Mouse (Mus musculus): Measurements from ENCODE around the gene Ier2. TPM values are rescaled to one million over a fixed set of nuclear protein-coding genes. Genes with fewer than 3 reads are reported as not detected.

Gene Ier2
- 10 to 100 TPM in 1 of 2 experiments, 1 to 10 TPM in 1; 9.5 to 12.5 TPM for total RNA-seq (2021)
- long read RNA-seq, experiment 1, transcript Ier2-201 (1 exons, 1,522 nt), result major isoform, 36 of 36 reads
- long read RNA-seq, experiment 1, partial matches to known transcripts, result 0 of 36 reads
- long read RNA-seq, experiment 1, other reads (novel, unspliced or antisense), result 0 of 36 reads
- long read RNA-seq, experiment 2, transcript Ier2-201 (1 exons, 1,522 nt), result major isoform, 34 of 34 reads
- long read RNA-seq, experiment 2, partial matches to known transcripts, result 0 of 34 reads
- long read RNA-seq, experiment 2, other reads (novel, unspliced or antisense), result 0 of 34 reads

GRCm38 (mm10) chr8:84662581-84663065, at the start of gene Ier2:
Ier2 (minus strand) TSS chr8:84662852.
- DNase-seq (ENCODE audit: low spot score in 2 of 2), result peak; percentile 94 to 97

DNA sequence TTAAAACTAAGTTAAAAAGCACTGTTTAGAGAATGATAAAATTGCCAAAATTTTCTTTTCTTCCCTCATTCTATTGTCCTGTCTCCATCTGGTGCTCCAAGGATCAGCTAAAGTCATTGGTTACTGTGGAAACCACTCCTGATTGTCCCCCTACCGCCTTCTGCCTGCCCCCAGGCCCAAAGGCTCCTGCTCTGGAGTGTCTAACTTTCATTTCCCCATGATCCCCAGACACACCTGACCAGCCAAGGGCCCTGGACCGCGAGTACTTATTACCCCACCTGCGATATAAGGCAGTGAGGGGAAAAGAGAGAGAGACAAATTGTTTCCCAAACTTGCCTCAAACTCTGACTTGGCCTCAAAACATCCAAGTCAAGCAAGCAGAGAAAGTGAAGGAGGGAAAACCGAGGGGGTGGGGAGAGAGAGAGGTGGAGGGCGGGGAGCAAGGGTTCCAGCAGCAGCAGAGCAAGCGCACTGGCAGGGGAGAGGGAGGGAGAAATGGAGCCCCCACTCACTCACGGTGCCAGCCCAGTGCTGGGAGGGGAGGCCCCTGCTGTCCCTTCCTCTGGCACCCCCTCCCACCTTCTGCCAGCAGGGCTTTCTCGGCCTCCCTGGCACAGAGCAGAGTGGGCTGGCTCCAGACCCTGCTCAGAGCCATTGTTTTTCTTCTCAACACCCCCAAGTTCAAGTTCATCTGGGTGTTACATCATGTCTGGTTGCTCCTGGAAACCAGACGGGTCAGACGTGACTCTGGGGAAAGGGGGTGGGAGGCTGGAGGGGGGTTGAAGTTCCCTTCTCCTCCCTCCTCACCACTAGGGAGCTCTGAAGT, 49.5 kb upstream of the Ier2 start:
- DNase-seq (ENCODE audit: low spot score in 2 of 2), result peak; percentile 75 to 80

DNA sequence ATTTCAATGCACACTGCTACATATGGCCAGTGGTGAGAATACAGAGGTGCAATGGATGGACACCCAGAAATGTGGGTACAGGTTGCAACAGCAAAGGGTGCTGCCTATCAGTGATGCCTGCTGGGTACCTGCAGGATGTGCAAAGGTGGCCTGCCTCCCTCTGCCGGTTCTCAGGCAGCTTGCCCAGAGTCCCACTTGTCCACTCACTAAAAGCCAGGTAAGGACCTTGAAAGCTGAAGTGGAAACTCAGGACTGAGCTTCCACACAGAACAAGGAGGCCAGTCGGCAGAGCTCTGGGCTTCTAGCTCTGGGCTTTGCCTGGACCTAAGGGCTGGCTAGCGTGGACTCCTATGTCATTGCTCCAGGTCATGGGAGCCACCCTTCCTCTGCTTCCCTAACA, 48.7 kb upstream of the Ier2 start:
- no peak for DNase-seq (ENCODE audit: low spot score in 2 of 2)

DNA sequence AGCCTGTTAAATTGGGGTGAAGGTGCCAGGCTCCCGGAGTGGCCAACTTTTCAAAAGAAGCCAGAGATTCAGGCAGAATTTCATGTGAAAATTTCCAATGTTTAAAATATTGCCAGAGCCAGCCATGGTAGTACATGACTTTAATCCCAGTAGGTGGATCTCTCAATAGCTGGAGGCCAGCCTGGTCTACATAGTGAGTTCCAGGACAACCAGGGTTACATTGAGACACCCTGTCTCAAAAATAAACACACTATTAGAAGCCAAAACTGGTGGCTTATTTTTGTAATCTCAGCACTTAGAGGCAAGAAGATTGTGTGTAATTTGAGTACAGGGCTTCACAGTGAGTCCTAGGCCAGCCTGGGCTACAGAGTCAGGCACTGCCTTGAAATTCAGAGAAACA, 47.3 kb upstream of the Ier2 start:
- DNase-seq (ENCODE audit: low spot score in 2 of 2), result no peak

DNA sequence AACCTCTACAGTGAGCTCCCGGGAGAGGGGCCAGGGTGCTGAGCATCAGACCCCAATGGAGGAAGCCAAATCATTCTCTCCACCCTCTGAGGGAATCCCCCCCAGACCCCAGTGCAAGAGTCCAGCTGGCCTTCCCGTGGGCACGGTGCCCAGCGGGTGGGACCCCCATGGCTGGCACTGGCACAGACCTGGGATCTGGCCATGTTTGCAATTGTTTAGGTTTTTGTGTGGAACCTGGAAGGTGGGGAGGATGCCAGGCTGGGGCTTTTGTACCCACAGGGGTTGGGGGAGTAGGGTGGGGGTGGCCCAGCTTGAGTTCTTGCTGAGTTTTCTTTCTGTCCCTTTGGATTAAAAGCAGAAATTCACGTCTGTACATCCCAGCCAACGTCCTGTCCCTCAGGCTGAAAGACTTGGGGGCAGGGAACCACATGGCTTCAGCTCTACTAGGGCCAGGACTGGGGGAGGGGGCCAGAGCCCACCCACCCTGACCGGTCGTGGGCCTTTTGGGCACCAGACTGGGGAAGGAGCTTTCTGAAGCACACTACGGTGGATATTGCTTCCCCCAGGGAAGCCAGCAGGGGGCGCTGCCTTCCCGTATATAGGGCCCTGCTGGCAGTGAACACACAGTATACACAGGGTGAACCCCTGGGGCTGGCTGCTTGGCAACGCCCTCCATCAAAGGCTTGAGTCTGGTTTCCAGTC, 46.3 kb upstream of the Ier2 start:
- peak; percentile 91 to 93 for DNase-seq (ENCODE audit: low spot score in 2 of 2)

- no peak for DNase-seq (ENCODE audit: low spot score in 2 of 2)
Measured at GRCm38 (mm10) chr8:84708071-84708541, 45.5 kb upstream of the Ier2 start.

GRCm38 (mm10) chr8:84707267-84707883, 44.7 kb upstream of the Ier2 start:
- no peak for DNase-seq (ENCODE audit: low spot score in 2 of 2)

GRCm38 (mm10) chr8:84706610-84707266, 44.1 kb upstream of the Ier2 start:
- no peak for DNase-seq (ENCODE audit: low spot score in 2 of 2)

DNA sequence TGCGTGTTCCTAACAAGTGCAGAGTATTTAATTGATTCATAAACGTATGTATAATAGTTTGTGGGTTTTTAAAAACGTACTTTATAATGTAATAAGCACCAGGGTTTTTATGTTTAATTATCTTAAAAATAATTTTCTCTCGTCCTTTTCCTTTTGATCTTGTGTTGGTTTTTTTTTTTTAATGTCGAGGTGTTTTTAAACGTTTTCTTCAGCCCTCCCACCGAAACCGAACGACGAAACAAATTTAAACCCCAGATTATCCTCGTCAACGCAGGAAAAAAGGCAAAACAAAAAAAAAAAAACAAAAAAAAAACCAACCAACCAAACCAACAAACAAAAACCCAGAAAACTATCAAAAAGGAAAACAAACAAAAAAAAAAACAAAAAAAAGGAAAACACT, 43.3 kb upstream of the Ier2 start:
- no peak for DNase-seq (ENCODE audit: low spot score in 2 of 2)

DNA sequence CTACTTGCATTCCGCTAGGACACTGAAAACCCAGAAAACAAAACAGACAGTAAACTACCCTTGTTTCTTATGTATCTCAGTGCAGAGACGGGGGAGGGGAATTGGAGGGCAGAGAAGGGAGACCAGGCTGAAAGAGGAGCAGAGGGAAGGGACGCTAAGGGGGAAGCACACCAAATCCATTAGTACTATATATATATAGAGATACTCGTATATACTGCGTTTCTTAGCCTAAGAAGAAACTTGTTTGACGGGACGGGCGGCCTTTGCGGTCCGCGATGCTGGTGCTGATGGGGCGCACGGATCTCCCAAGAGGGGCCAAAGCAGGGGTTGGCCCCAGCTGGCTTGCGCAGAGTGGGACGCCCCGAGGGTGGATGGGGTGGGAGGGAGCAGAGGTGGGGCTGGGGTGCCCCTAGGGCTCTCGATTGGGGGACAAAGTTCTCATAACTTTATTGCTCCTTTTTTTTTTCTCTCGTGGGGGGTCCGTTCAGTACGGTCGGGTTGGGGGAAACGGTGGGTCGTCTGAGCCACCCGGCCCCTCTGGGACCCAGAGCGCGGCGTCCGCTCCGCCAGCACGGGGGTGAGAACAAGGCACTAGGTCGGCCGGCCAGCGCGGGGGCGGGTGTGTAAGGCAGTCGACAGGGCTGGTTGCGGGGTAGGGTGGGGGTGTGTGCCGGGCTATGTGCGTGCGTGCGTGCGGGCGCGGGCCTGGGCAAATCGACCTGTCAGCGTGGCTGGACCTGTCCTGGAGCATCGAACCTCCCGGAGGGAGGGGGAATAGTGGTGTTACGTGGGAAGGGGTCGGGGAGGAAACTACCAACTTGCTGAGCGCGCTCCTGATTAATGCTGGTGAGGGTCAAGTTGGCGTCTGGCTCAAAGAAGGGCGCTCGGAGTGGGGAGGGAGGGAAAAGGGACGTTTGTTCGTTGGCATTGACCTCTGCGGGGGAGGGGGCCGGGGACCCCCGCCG, 42.5 kb upstream of the Ier2 start:
- peak in 1 of 2 experiments; percentile 41 for DNase-seq (ENCODE audit: low spot score in 2 of 2)

- DNase-seq (ENCODE audit: low spot score in 2 of 2), result peak; percentile 82 to 89
Measured at GRCm38 (mm10) chr8:84704356-84704755, 41.7 kb upstream of the Ier2 start.

GRCm38 (mm10) chr8:84703466-84704249, 41.0 kb upstream of the Ier2 start:
- DNase-seq (ENCODE audit: low spot score in 2 of 2), result peak in 1 of 2 experiments; percentile 35

DNA sequence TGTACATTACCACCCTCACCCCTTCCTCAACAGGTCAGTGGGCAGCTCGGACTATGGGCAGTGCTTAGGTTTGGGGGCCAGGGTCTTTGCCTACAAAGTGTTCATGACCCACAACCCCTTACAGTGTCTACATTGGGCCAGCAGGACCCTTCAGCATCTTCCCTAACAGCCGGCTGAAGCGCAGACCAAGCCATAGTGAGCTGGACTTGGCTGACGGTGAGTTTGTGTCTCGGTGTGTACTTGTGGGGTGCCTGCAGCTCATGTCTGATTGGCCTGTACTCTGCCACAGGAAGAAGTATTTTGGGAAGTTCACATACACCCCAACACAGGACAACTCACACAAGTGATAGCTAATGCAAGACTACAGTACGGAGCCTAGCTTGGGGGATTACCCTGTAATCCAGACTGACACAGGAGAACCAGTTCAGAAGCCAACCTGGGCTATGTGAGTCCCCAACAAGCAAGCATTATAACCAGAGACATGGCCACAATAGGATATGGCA, 40.4 kb upstream of the Ier2 start:
- DNase-seq (ENCODE audit: low spot score in 2 of 2), result peak in 1 of 2 experiments; percentile 3

- peak in 1 of 2 experiments; percentile 9 for DNase-seq (ENCODE audit: low spot score in 2 of 2)
Measured at GRCm38 (mm10) chr8:84702561-84702960, 39.9 kb upstream of the Ier2 start.

DNA sequence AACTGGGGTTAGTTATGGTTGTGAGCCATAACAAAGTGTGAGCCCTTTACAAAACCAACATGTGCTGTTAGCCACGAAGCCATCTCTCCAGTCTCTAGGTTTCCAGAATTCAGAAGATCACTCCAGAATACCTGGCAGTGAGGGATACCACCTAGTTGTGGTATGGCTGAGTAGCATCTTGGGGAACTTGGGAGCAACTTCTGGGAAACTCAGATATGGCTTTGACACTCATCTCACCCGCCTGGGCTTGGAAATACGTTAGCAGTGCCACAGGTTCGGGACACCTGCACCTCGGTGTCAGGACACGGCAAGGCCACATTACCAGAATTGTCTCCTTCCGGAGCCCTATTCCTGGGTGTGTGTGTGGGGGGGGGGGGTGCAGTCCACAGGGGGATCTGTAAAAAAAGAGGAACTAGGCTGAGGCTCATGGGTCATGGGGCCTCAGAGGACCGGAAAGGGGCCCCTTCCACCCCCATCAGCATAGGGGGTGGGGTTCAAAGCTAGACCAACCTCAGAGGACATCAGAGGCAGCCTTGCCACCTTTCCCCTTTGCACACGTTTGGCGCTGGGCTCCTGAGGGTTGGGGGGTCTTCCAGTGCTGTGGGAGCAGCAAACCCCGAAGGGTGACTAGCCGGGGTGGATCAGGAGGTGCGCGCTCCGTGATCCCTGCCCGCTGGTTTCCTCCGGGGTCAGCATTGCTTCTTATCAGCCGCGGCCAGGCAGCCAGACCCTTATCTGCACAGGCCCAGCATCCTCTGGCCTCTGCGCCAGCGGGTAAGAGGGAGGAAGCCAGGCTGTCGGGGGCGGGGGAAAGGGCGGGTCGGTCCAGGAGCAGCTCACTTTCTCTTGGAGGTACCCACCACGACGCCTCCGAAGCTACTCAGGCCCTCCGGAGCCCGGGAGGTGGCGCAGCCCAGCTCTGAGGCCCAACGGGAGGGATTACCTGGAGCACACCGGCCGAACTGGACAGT, 38.6 kb upstream of the Ier2 start, which contains the start of gene Lyl1:
Lyl1 (plus strand) TSS at position 517 of the 971 bp plus-strand sequence.
- peak in 1 of 2 experiments; percentile 36 for DNase-seq (ENCODE audit: low spot score in 2 of 2)

- no peak for DNase-seq (ENCODE audit: low spot score in 2 of 2)
Measured at GRCm38 (mm10) chr8:84700526-84700925, 37.9 kb upstream of the Ier2 start.

DNA sequence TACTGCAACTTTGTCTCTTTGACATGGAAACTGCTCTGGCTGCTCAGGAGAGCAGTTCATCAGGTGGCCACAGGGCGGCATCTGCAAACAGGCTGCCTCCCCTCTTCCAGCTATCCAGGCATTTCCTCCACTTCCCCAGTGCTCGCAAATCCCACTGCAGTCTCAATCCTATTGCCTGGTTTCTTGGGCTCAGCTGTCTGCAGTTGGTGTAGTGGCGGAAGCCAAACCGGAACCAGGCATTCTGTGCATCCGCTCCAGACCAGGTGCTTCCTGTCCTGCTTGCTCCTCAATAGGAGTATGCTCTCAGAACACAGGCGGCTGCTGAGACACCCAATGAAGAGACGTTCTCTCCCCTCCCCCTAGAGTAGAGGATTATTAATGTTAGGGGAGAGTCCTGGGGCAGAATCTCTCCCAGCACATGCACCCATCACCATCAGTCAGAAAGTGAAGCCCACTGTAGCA, 37.2 kb upstream of the Ier2 start:
- peak; percentile 67 to 77 for DNase-seq (ENCODE audit: low spot score in 2 of 2)

Data from layer of hippocampus, postnatal 14 days (tissue).